Mouse (Mus musculus): ENCODE results near the gene Als2.

- TF ChIP-seq POLR2A (IDR thresholded peaks at IDR 0.05; ENCODE audit: borderline replicate concordance, insufficient read depth, low read length) (no peak), CTCF (IDR thresholded peaks at IDR 0.05; ENCODE audit: borderline replicate concordance, insufficient read depth, low read depth, low read length) (no peak)
These were observed 14.8 kb downstream of the Als2 start for GRCm38 (mm10) chr1:59222101-59222825.

Measured in cerebellum, adult 2 months (tissue).